Mouse (Mus musculus) lung, embryonic 15.5 days (tissue): ENCODE results near the gene Dnajb13. TPM values are rescaled to one million over a fixed set of nuclear protein-coding genes. Genes with fewer than 3 reads are reported as not detected.

Source experiments
- ATAC-seq: fragments of 200-750 bp; cut with Nextera tagmentation; 2 replicates; pipeline ENCODE4 v1.8.0; 2017; ENCODE audit warnings: moderate number of reproducible peaks, borderline replicate concordance; ENCODE audit not compliant: low FRiP score, low TSS enrichment; ENCODE audit errors: extremely low read depth
- H3K27ac ChIP-seq: fragments of 300-500 bp; sonication (generic); 2 replicates; pipeline ENCODE4 v1.5.1; 2015; ENCODE audit warnings: moderate library complexity, mild to moderate bottlenecking, inconsistent platforms
- H3K27me3 ChIP-seq: fragments of 300-500 bp; sonication (generic); 2 replicates; pipeline ENCODE4 v1.6.1; 2015; ENCODE audit warnings: inconsistent platforms
- H3K36me3 ChIP-seq: fragments of 300-500 bp; sonication (generic); 2 replicates; pipeline ENCODE4 v1.6.1; 2015; ENCODE audit warnings: inconsistent platforms
- H3K4me1 ChIP-seq: fragments of 300-500 bp; sonication (generic); 2 replicates; pipeline ENCODE4 v1.6.1; 2015; ENCODE audit warnings: inconsistent platforms
- H3K4me2 ChIP-seq: fragments of 300-500 bp; sonication (generic); 2 replicates; pipeline ENCODE4 v1.6.1; 2015; ENCODE audit warnings: inconsistent platforms, mild to moderate bottlenecking, moderate library complexity
- H3K4me3 ChIP-seq: fragments of 300-500 bp; sonication (generic); 2 replicates; pipeline ENCODE4 v1.5.1; 2015; ENCODE audit warnings: mild to moderate bottlenecking, inconsistent platforms
- H3K9ac ChIP-seq: fragments of 300-500 bp; sonication (generic); 2 replicates; pipeline ENCODE4 v1.6.1; 2015; ENCODE audit warnings: inconsistent platforms
- H3K9me3 ChIP-seq: fragments of 300-500 bp; sonication (generic); 2 replicates; pipeline ENCODE4 v1.6.1; 2016; ENCODE audit warnings: inconsistent platforms
- WGBS: fragments of 180-500 bp; shearing (Covaris S2); methylation state at CpG from one replicate; pipeline ENCODE4 v1.1.7; 2015; 5-methylcytosine and 5-hydroxymethylcytosine counted together
- polyA plus RNA-seq: library from polyadenylated mRNA; unstranded; fragments of >200 nt; fragmentation: Nextera tagmentation; extraction: Ambion mirVana; gene quantifications from 2 replicates; pipeline ENCODE4 v1.2.1, GENCODE M21; 2015

Gene Dnajb13
- polyA plus RNA-seq, 1 experiment from 2014 or later = 4.1 TPM

DNA sequence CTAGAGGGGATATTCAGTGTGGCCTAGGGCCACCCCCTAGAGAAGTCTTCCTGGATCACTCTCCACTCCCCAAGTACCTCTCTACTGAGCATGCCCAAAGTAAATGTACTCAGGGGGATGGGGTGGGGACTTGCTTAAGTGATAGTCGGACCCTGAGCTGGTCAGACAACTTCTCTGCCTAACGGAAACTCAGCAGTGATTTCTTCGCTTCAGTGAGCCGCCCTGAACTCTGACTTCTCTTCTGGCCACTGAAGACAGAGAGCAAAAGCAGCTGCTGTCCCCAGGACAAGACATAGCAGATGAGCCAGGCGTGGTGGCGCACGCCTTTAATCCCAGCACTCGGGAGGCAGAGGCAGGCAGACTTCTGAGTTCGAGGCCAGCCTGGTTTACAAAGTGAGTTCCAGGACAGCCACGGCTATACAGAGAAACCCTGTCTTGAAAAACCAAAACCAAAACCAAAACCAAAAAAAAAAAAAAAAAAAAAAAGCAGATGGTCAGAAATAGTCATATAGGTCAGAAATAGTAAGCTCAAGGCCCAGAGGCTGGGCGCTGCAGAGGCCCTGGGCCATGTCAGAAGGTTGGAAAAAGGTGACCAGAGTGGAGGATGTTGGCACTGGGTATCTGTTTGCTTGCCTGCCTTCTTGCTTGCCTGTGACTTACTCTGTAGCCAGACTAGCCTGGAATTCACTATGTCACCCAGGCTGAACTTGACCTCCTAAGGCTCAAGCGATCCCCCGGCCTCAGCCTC lies 9.8 kb downstream of the Dnajb13 start:
- WGBS = 74% methylated on average over 13 of the region's 13 CpGs
- no peak overlapping the region for H3K4me3 ChIP-seq
- no peaks in the 10 kb centered on the region for H3K9me3 ChIP-seq
- ATAC-seq = no peak
- H3K27ac ChIP-seq = no peak overlapping the region
- H3K27me3 ChIP-seq = no peaks in the 10 kb centered on the region
- H3K9ac ChIP-seq = no peak overlapping the region
- no peak overlapping the region for H3K4me2 ChIP-seq
- H3K4me1 ChIP-seq = no peaks in the 10 kb centered on the region; the same call in 1 of the 2 replicates
- no peaks in the 10 kb centered on the region for H3K36me3 ChIP-seq

DNA sequence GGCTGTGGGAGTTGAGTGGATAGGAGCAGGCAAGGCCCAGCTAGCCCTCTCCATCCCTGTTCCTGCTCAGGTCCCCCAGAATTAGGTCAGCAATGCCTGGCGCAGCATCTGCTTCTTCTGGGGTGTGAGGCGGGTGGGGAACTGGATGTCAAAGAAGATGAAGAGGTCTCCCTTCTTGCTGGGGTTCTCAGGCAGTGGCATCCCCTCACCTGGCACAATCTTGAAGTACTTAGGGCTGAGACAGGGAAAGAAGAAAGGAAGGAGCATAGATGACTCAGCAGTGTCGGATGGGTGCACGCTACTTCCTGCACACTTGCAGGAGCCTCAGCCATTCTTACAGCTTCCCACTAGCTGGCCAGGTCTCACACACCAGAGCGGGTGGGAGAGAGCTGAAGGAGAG lies 11.7 kb downstream of the Dnajb13 start:
- no peak overlapping the region for H3K9ac ChIP-seq
- H3K36me3 ChIP-seq = peaks cover 12% of the 10 kb centered on the region; the same call in 1 of the 2 replicates
- H3K9me3 ChIP-seq = no peaks in the 10 kb centered on the region
- no peak overlapping the region for H3K4me2 ChIP-seq
- H3K27me3 ChIP-seq = no peaks in the 10 kb centered on the region
- H3K27ac ChIP-seq = no peak overlapping the region
- ATAC-seq = no peak
- 80% methylated on average over 5 of the region's 5 CpGs for WGBS
- no peak overlapping the region for H3K4me3 ChIP-seq
- H3K4me1 ChIP-seq = no peaks in the 10 kb centered on the region; the same call in 1 of the 2 replicates

DNA sequence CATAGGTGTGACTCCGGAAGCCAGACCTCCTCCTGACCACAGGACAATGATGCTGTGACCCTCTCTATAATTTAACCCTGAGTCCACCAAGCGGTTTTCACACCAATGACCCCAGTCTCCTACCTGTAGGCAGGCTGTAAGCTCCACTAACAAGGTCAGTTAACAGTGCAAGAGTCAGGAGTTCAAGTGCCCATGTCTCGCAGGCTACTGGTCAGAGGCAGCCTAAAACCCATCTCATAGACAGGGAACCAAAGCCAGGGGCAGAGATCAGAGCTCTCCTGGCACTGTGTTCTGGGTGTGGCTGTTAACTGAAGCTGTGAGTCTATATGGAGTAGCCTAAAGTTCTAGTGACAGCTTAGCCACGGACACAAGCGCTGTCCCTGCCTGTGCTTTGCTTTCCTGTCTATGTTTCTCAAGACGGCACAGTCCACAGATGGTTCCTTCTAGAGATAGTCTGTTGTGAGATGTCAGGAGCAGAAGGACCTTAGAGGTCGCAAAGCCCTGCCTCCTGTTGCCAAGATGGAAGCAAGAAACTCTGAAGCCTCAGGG lies 12.3 kb downstream of the Dnajb13 start:
- Histone ChIP-seq H3K27me3 (no peaks in the 10 kb centered on the region), H3K27ac (no peak overlapping the region), H3K9me3 (no peaks in the 10 kb centered on the region), H3K9ac (no peak overlapping the region), H3K4me3 (no peak overlapping the region), H3K36me3 (peaks cover 18% of the 10 kb centered on the region; the same call in 1 of the 2 replicates), H3K4me1 (no peaks in the 10 kb centered on the region; the same call in 1 of the 2 replicates), H3K4me2 (no peak overlapping the region)
- no peak for ATAC-seq
- WGBS = 65% methylated on average over 7 of the region's 7 CpGs

DNA sequence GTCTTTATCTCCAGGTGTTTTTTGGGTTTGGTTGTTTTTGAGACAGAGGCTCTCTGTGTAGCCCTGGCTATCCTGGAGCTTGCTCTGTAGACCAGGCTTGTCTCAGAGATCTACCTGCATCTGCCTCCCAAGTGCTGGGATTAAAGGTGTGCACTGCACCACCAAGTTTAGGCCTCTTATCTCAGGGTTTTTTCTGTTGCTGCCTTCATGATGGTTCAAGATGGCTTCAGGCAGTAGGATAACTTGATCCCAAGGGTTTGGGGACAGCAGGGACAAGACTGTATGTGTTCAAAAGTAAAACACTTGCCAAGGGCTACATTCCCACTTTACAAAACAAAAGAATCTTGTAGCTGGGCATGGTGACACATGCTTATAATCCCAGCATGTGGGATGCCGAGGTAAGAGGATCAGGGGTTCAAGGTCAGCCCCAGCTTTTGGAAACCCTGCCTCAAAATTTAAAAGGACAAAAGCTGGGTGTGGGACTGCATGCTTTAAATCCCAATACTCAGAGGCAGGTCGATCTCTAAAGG lies 12.9 kb downstream of the Dnajb13 start:
- H3K27ac ChIP-seq = no peak overlapping the region
- H3K4me1 ChIP-seq = no peaks in the 10 kb centered on the region; the same call in none of the 2 replicates
- ATAC-seq = no peak
- 58% methylated on average over 2 of the region's 2 CpGs for WGBS
- H3K4me3 ChIP-seq = no peak overlapping the region
- no peak overlapping the region for H3K4me2 ChIP-seq
- no peaks in the 10 kb centered on the region for H3K27me3 ChIP-seq
- H3K9me3 ChIP-seq = no peaks in the 10 kb centered on the region
- H3K9ac ChIP-seq = no peak overlapping the region
- H3K36me3 ChIP-seq = peaks cover 23% of the 10 kb centered on the region; the same call in 1 of the 2 replicates

DNA sequence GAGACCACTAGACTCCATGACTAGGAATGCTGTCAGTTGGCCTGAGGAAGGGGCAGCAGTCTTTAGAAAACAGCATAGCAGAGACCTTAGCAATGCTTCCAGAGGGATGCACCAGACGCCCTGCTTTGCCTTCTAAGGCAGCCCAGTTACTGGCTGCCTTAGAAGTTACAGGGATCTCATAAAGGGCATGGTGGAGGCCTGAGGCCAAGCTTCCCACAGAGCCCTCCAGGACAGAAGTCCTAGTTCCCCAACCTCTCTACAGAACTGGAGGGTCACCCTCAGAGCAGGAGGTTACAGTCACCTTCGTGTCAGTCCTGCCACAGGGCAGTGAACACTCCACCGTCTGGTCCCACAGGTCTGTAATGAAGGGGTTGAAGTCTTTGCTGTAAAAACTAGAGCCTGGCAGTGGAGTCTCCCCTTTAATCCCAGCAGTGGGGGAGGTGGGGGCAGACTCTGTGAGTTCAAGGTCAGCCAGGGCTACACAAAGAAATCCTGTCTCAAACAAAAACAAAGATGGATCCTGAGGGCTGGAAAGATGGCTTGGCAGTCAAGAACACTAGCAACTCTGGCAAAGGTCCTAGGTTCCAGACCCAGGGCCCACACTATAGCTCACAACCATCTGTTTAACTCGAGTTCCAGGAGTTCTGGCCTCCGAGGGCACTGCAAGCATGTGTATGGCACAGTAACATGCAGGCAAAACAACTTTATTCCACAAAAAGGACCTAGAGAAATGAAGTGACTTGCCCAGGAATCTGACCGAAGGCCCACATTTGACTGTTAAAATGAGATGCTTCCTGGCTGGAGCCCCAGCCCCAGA lies 13.5 kb downstream of the Dnajb13 start:
- WGBS = 67% methylated on average over 6 of the region's 6 CpGs
- no peak for ATAC-seq
- Histone ChIP-seq H3K4me1 (peaks cover 3% of the 10 kb centered on the region), H3K36me3 (peaks cover 26% of the 10 kb centered on the region; the same call in 1 of the 2 replicates), H3K9ac (no peak overlapping the region), H3K9me3 (no peaks in the 10 kb centered on the region), H3K4me3 (no peak overlapping the region), H3K27me3 (no peaks in the 10 kb centered on the region), H3K4me2 (no peak overlapping the region), H3K27ac (no peak overlapping the region)

DNA sequence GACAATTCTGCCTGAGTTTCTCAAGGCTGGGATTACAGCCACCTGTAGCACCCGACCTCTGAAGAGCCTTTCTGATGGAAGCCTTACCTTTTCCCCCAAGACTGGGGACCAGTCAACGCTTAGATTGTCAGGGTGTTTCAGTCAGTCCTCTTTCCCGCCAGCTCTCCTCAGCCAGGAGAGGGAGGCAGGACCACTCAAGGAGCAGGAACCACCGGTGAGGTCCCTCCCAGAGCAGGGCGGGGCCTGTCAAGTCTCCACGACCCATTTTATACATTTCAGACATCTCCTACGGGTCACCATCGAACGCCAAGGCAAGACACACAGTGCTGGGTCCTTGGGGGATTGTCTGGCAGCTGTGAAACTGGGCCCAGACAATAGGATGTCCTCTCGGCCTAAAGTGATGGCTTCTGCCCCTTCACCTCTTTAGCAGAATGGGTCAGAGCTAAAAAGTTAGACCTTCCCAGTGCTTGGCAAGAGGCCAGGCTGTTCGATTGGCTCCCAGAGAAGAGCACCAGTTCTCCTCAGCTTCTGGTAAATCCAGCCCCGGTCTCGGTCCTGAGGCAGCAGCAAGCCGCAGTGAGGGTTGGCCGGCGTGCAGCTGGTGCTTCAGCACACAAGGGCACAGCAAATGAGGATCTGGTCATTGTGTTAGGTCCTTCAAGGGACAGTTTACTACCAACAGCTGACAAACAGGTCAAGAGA lies 14.3 kb downstream of the Dnajb13 start:
- no peak overlapping the region for H3K4me3 ChIP-seq
- WGBS = 53% methylated on average over 16 of the region's 16 CpGs
- no peak overlapping the region for H3K27ac ChIP-seq
- ATAC-seq = no peak
- no peak overlapping the region for H3K4me2 ChIP-seq
- no peaks in the 10 kb centered on the region for H3K9me3 ChIP-seq
- H3K27me3 ChIP-seq = no peaks in the 10 kb centered on the region
- H3K36me3 ChIP-seq = peaks cover 26% of the 10 kb centered on the region; the same call in 1 of the 2 replicates
- H3K9ac ChIP-seq = no peak overlapping the region
- peaks cover 11% of the 10 kb centered on the region for H3K4me1 ChIP-seq

DNA sequence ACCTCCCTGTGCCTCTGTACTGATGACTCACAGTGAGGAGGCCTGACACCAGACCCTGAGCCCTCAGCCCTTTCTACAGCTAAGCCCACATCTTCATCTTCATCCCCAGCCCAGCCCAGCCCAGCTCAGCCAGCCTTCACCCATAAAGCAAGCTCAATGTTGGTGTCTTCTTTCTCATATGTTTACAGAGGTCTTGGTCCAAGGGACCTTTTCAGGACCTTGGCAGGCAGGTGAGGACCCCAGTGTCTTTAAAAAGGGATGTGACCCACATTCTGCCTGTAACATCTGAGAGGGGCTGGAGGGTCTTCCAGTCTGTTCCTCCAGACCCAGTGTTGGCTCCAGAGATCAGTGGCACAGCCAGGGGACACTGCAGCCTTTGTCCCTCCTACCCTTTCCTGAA lies 15.3 kb downstream of the Dnajb13 start:
- ATAC-seq = no peak
- Histone ChIP-seq H3K9me3 (no peaks in the 10 kb centered on the region), H3K4me3 (no peak overlapping the region), H3K36me3 (peaks cover 26% of the 10 kb centered on the region; the same call in 1 of the 2 replicates), H3K4me1 (peaks cover 20% of the 10 kb centered on the region), H3K27me3 (no peaks in the 10 kb centered on the region), H3K4me2 (no peak overlapping the region), H3K9ac (no peak overlapping the region), H3K27ac (no peak overlapping the region)

DNA sequence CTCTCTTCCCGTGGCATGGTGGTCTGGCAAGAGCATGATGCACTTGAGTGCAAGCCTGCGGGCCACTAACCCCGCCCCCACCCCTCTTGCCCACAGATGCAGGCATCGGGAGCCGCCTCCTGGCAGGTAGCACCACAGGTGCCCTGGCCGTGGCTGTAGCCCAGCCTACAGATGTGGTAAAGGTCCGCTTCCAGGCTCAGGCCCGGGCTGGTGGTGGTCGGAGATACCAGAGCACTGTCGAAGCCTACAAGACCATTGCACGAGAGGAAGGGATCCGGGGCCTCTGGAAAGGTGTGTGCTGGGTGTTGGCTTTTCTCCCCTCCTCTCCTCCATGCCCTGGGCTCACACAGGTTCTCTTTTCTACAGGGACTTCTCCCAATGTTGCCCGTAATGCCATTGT lies 16.8 kb downstream of the Dnajb13 start:
- H3K27me3 ChIP-seq = no peaks in the 10 kb centered on the region
- H3K4me3 ChIP-seq = no peak overlapping the region
- no peak for ATAC-seq
- no peaks in the 10 kb centered on the region for H3K9me3 ChIP-seq
- H3K36me3 ChIP-seq = peaks cover 26% of the 10 kb centered on the region; the same call in 1 of the 2 replicates
- no peak overlapping the region for H3K27ac ChIP-seq
- no peak overlapping the region for H3K9ac ChIP-seq
- WGBS = 86% methylated on average over 13 of the region's 13 CpGs
- no peak overlapping the region for H3K4me2 ChIP-seq
- H3K4me1 ChIP-seq = peaks cover 34% of the 10 kb centered on the region

DNA sequence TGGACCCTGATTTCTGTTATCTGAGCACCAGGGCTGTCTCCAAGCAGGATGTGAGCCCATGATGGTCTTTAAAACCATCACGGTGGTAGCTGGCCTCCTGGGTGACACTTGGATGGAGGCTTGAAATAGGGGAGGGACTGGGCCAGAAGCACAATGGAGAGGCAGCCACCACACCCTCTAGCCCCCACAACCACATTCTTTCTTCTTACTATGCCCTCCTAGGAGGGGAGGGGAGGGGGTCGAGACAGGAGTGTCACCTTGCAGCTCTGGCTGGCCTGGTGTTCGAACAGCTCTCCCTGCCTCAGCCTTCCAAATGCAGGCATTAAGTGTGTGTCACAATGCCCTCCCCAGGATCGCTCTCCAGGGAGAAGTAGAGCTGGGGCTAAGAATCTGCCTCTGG lies 17.4 kb downstream of the Dnajb13 start:
- WGBS = 64% methylated on average over 4 of the region's 4 CpGs
- Histone ChIP-seq H3K9ac (no peak overlapping the region), H3K36me3 (peaks cover 26% of the 10 kb centered on the region; the same call in 1 of the 2 replicates), H3K4me3 (no peak overlapping the region), H3K9me3 (no peaks in the 10 kb centered on the region), H3K4me2 (no peak overlapping the region), H3K27ac (no peak overlapping the region), H3K27me3 (no peaks in the 10 kb centered on the region), H3K4me1 (peaks cover 38% of the 10 kb centered on the region)
- ATAC-seq = no peak

DNA sequence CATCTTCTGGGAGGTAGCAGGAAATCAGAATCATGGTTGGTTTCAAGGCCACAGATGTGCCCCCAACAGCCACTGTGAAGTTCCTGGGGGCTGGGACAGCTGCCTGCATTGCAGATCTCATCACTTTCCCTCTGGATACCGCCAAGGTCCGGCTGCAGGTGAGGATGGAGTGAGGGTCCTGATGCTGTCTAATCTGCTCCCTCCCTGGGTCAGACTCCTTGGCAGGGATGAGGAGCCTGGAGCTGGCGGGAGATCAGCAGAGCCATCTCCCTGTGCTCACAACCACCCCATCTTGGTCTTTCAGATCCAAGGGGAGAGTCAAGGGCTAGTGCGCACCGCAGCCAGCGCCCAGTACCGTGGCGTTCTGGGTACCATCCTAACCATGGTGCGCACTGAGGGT lies 18.0 kb downstream of the Dnajb13 start:
- H3K4me3 ChIP-seq = no peak overlapping the region
- peaks cover 26% of the 10 kb centered on the region; the same call in 1 of the 2 replicates for H3K36me3 ChIP-seq
- no peak overlapping the region for H3K9ac ChIP-seq

DNA sequence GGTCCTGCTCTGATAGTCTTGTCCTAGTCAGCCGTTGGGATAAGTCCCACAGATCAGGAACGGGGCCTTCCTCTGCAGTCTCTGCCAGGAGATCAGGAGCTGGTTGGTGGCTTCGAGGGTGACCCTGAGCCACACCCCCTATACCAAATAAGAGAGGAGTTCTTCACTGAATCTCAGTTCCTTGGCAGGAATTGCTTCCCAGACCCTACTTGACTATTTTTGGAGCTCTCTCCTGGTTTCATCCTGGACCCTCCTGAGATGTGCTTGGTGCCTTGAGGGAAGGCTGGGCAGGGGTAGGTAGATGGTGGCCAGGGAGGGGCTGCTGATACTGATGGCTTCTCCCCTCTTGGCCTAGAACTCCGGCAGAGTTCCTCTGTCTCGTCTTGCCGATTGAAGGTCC lies 18.4 kb downstream of the Dnajb13 start:
- Histone ChIP-seq H3K36me3 (peaks cover 26% of the 10 kb centered on the region; the same call in 1 of the 2 replicates), H3K27ac (peak overlapping the region; percentile 86), H3K4me1 (peaks cover 38% of the 10 kb centered on the region), H3K4me2 (peak overlapping the region; percentile 94), H3K27me3 (no peaks in the 10 kb centered on the region), H3K4me3 (peak overlapping the region; percentile 57; the same call in 1 of the 2 replicates), H3K9ac (no peak overlapping the region), H3K9me3 (no peaks in the 10 kb centered on the region)
- no peak for ATAC-seq
- WGBS = 63% methylated on average over 6 of the region's 6 CpGs

More for the DNA sequence above, 18.0 kb downstream of the Dnajb13 start:
- ATAC-seq = no peak
- 94% methylated on average over 9 of the region's 9 CpGs for WGBS
- H3K4me1 ChIP-seq = peaks cover 38% of the 10 kb centered on the region
- H3K4me2 ChIP-seq = no peak overlapping the region
- H3K27ac ChIP-seq = no peak overlapping the region
- no peaks in the 10 kb centered on the region for H3K27me3 ChIP-seq
- no peaks in the 10 kb centered on the region for H3K9me3 ChIP-seq
